Mouse (Mus musculus): ENCODE results near the gene Avpi1. TPM values are rescaled to one million over a fixed set of nuclear protein-coding genes. Genes with fewer than 3 reads are reported as not detected.

Gene Avpi1
- polyA plus RNA-seq, 1 experiment from 2014 or later = 64.4 TPM

Other genes starting within 250 kb of the Avpi1 start
- gene Rrp12, start 232.9 kb downstream of the Avpi1 start, polyA plus RNA-seq (2015; fragmentation: Nextera tagmentation; extraction: Ambion mirVana) = 13.7 and 13.8 TPM in 2 replicates
- 619 and 635 TPM in 2 replicates for gene Pgam1, start 217.1 kb downstream of the Avpi1 start, polyA plus RNA-seq (2015; fragmentation: Nextera tagmentation; extraction: Ambion mirVana)
- gene Exosc1, start 195.6 kb downstream of the Avpi1 start, polyA plus RNA-seq (2015; fragmentation: Nextera tagmentation; extraction: Ambion mirVana) = 71.4 and 72.6 TPM in 2 replicates
- gene Zdhhc16, start 195.6 kb downstream of the Avpi1 start, polyA plus RNA-seq (2015; fragmentation: Nextera tagmentation; extraction: Ambion mirVana) = 88.1 and 96.2 TPM in 2 replicates
- gene Mms19, start 147.9 kb downstream of the Avpi1 start, polyA plus RNA-seq (2015; fragmentation: Nextera tagmentation; extraction: Ambion mirVana) = 29.7 and 35.3 TPM in 2 replicates
- gene Ubtd1, start 147.3 kb downstream of the Avpi1 start, polyA plus RNA-seq (2015; fragmentation: Nextera tagmentation; extraction: Ambion mirVana) = 17.2 and 17.5 TPM in 2 replicates
- gene Ankrd2, start 93.1 kb downstream of the Avpi1 start, polyA plus RNA-seq (2015; fragmentation: Nextera tagmentation; extraction: Ambion mirVana) = 0.31 and 0.58 TPM in 2 replicates
- gene Hoga1, start 83.4 kb downstream of the Avpi1 start, polyA plus RNA-seq (2015; fragmentation: Nextera tagmentation; extraction: Ambion mirVana) = 1.0 and 1.5 TPM in 2 replicates
- gene 4933411K16Rik, start 76.8 kb downstream of the Avpi1 start, polyA plus RNA-seq (2015; fragmentation: Nextera tagmentation; extraction: Ambion mirVana) = not detected in 2 replicates
- 21.1 and 22.9 TPM in 2 replicates for gene Morn4, start 42.7 kb downstream of the Avpi1 start, polyA plus RNA-seq (2015; fragmentation: Nextera tagmentation; extraction: Ambion mirVana)
- gene Pi4k2a, start 38.6 kb downstream of the Avpi1 start, polyA plus RNA-seq (2015; fragmentation: Nextera tagmentation; extraction: Ambion mirVana) = 21.7 and 26.1 TPM in 2 replicates
- gene Marveld1, start 18.3 kb upstream of the Avpi1 start, polyA plus RNA-seq (2015; fragmentation: Nextera tagmentation; extraction: Ambion mirVana) = 17.1 and 21.0 TPM in 2 replicates
- 23.3 and 28.2 TPM in 2 replicates for gene Zfyve27, start 34.9 kb upstream of the Avpi1 start, polyA plus RNA-seq (2015; fragmentation: Nextera tagmentation; extraction: Ambion mirVana)
- gene Sfrp5, start 73.2 kb upstream of the Avpi1 start, polyA plus RNA-seq (2015; fragmentation: Nextera tagmentation; extraction: Ambion mirVana) = 0.95 and 1.1 TPM in 2 replicates
- 0.09 and 0.10 TPM in 2 replicates for gene Golga7b, start 118.5 kb upstream of the Avpi1 start, polyA plus RNA-seq (2015; fragmentation: Nextera tagmentation; extraction: Ambion mirVana)